Mouse (Mus musculus) embryonic facial prominence, embryonic 12.5 days (tissue): ENCODE measurements around the gene Gm14440. TPM values are rescaled to one million over a fixed set of nuclear protein-coding genes. Genes with fewer than 3 reads are reported as not detected.
"Not testable (repeated sequence)": the region's sequence is repeated elsewhere in the genome, so short reads cannot be mapped to it uniquely, and the experiment has no call there.

ENCODE experiments used
- ATAC-seq: fragments of 200-750 bp; cut with Nextera tagmentation; 2 replicates; pipeline ENCODE4 v1.8.0; 2017; ENCODE audit not compliant: insufficient number of reproducible peaks, insufficient read depth, low FRiP score, low TSS enrichment
- H3K27ac ChIP-seq: fragments of 300-500 bp; sonication (generic); 2 replicates; pipeline ENCODE4 v1.5.1; 2016; ENCODE audit warnings: mild to moderate bottlenecking
- H3K27me3 ChIP-seq: fragments of 300-500 bp; sonication (generic); 2 replicates; pipeline ENCODE4 v1.6.1; 2016; ENCODE audit warnings: mild to moderate bottlenecking, moderate library complexity
- H3K36me3 ChIP-seq: fragments of 300-500 bp; sonication (generic); 2 replicates; pipeline ENCODE4 v1.6.1; 2016; ENCODE audit warnings: mild to moderate bottlenecking
- H3K4me1 ChIP-seq: fragments of 300-500 bp; sonication (generic); 2 replicates; pipeline ENCODE4 v1.6.1; 2016
- H3K4me2 ChIP-seq: fragments of 300-500 bp; sonication (generic); replicated peaks from 2 replicates; pipeline ENCODE4 v1.6.1; 2016; ENCODE audit warnings: mild to moderate bottlenecking, moderate library complexity
- H3K4me3 ChIP-seq: fragments of 300-500 bp; sonication (generic); 2 replicates; pipeline ENCODE4 v1.5.1; 2016; ENCODE audit warnings: mild to moderate bottlenecking
- H3K9ac ChIP-seq: fragments of 300-500 bp; sonication (generic); 2 replicates; pipeline ENCODE4 v1.6.1; 2016; ENCODE audit warnings: mild to moderate bottlenecking, moderate library complexity
- H3K9me3 ChIP-seq: fragments of 300-500 bp; sonication (generic); 2 replicates; pipeline ENCODE4 v1.6.1; 2016; ENCODE audit warnings: mild to moderate bottlenecking, moderate library complexity
- WGBS: fragments of 180-500 bp; shearing (Covaris S2); methylation state at CpG from one replicate; pipeline ENCODE4 v1.1.7; 2016; 5-methylcytosine and 5-hydroxymethylcytosine counted together
- polyA plus RNA-seq: library from polyadenylated mRNA; unstranded; fragments of >200 nt; fragmentation: Nextera tagmentation; extraction: Ambion mirVana; gene quantifications from 2 replicates; pipeline ENCODE4 v1.2.1, GENCODE M21; 2016

The Gm14440 gene
- 3.2 and 4.8 TPM in 2 replicates for polyA plus RNA-seq

DNA sequence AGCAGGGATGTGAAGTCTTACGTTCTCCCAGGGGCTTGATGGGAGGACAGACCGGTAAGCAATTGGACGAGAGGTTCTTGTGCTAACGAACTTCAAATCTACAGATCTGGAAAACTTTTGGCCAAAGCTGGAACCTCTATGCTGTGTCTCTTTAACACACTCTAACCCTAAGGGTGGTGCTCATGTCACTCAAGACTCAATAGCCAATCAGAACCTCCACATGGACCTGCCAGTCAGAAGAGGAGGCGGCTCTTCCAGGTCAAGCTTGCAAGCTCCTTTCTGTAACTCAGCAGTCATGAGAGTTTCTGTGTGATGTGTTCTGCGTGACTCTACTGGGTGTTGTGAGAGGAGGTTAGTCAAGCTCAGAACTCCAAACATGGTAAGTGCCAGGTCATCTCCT lies at the start of gene Gm14440:
TSS of gene Gm14440 (plus strand) at position 301 of the 400 bp plus-strand sequence.
- H3K27ac ChIP-seq, H3K9ac ChIP-seq, H3K4me1 ChIP-seq, H3K4me2 ChIP-seq, H3K27me3 ChIP-seq, H3K4me3 ChIP-seq, ATAC-seq, H3K9me3 ChIP-seq, H3K36me3 ChIP-seq: not testable (repeated sequence)
- WGBS: no CpG with 5 or more reads among the region's 6 CpGs

Other genes starting within 250 kb of the Gm14440 start
- gene Gm14393, start 207.3 kb upstream of the Gm14440 start, polyA plus RNA-seq: 0.90 and 1.6 TPM in 2 replicates
- 6.0 and 6.7 TPM in 2 replicates for gene Gm14399, start 133.1 kb upstream of the Gm14440 start, polyA plus RNA-seq
- gene Gm14443, start 99.3 kb upstream of the Gm14440 start, polyA plus RNA-seq: 1.7 and 1.8 TPM in 2 replicates
- gene Gm14391, start 68.2 kb upstream of the Gm14440 start, polyA plus RNA-seq: 7.5 and 13.6 TPM in 2 replicates
- gene Gm4631, start 63.1 kb downstream of the Gm14440 start, polyA plus RNA-seq: 21.8 and 23.0 TPM in 2 replicates
- 5.8 and 6.3 TPM in 2 replicates for gene Zfp968, start 97.3 kb downstream of the Gm14440 start, polyA plus RNA-seq
- gene Gm4724, start 160.7 kb downstream of the Gm14440 start, polyA plus RNA-seq: 12.8 and 13.6 TPM in 2 replicates
- 5.9 and 7.1 TPM in 2 replicates for gene Zfp965, start 194.9 kb downstream of the Gm14440 start, polyA plus RNA-seq